Mouse (Mus musculus) kidney, adult 2 months (tissue): ENCODE data around the gene Olfr457.

Experiments
- CTCF ChIP-seq: fragments of 200-500 bp; conservative IDR thresholded peaks from 2 replicates; pipeline ENCODE4 v1.5.1; 2011; ENCODE audit warnings: low read depth, mild to moderate bottlenecking, control low read depth, low read length, moderate library complexity, mixed read lengths; ENCODE audit not compliant: insufficient read depth, insufficient read length
- POLR2A ChIP-seq: fragments of 200-500 bp; IDR thresholded peaks from one replicate; pipeline ENCODE4 v1.6.1; 2011; ENCODE audit warnings: low read depth, low read length, control low read depth

DNA sequence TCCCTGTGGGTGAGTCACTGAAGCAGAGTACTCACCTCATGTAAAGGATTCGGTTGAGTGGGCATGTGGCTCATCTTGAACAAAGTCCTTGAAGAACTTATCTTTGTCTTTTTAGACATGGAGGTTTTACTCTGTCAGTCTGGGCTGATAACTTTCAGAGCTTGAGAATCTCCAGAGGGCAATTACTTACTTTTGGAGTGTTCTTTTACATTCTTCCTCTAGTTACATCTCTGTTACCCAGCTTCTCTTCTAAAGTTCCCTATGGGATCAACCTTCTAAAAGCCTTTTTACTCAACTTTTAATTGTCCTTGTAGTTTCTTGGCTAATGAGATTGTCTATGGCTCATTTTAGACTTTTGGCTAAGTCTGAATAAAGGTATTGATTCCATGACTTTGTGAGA is 11.0 kb downstream of the Olfr457 start, which contains the start of gene Olfr458:
- TF ChIP-seq CTCF = no peak
- TF ChIP-seq POLR2A = no peak
